Mouse (Mus musculus) testis, adult 2 months (tissue): ENCODE data around the gene Hand1. TPM values are rescaled to one million over a fixed set of nuclear protein-coding genes. Genes with fewer than 3 reads are reported as not detected.

Source experiments
- H3K27ac ChIP-seq: fragments of 200-500 bp; 2 replicates; pipeline ENCODE4 v1.5.1; 2012; ENCODE audit warnings: low read depth, low read length; ENCODE audit not compliant: control insufficient read depth, insufficient read depth
- H3K27me3 ChIP-seq: fragments of 200-500 bp; 2 replicates; pipeline ENCODE4 v1.6.1; 2012; ENCODE audit warnings: mild to moderate bottlenecking, low read length, moderate library complexity; ENCODE audit not compliant: control insufficient read depth, insufficient read depth
- H3K36me3 ChIP-seq: fragments of 200-500 bp; 2 replicates; pipeline ENCODE4 v1.6.1; 2012; ENCODE audit warnings: mild to moderate bottlenecking, low read length; ENCODE audit not compliant: control insufficient read depth, insufficient read depth
- H3K4me1 ChIP-seq: fragments of 200-500 bp; 2 replicates; pipeline ENCODE4 v1.6.1; 2012; ENCODE audit warnings: low read length; ENCODE audit not compliant: control insufficient read depth, insufficient read depth
- H3K4me3 ChIP-seq: fragments of 200-500 bp; 2 replicates; pipeline ENCODE4 v1.5.1; 2012; ENCODE audit warnings: low read depth, mild to moderate bottlenecking, low read length, moderate library complexity, mixed read lengths; ENCODE audit not compliant: control insufficient read depth
- CTCF ChIP-seq: fragments of 200-500 bp; IDR thresholded peaks from 2 replicates; pipeline ENCODE4 v1.5.1; 2012; ENCODE audit warnings: low read depth, mild to moderate bottlenecking, inconsistent platforms, low read length, moderate library complexity; ENCODE audit not compliant: control insufficient read depth, insufficient read depth, insufficient replicate concordance
- POLR2A ChIP-seq: fragments of 200-500 bp; IDR thresholded peaks from 2 replicates; pipeline ENCODE4 v1.6.1; 2012; ENCODE audit warnings: low read depth, mild to moderate bottlenecking, inconsistent platforms, low read length, moderate library complexity; ENCODE audit not compliant: control insufficient read depth
- polyA plus RNA-seq: library from polyadenylated mRNA; depleted of rRNA; stranded (reverse); fragments of >200 nt; gene quantifications from 2 replicates; pipeline ENCODE4 v1.2.3, GENCODE M21; 2012; rRNA removed

Hand1 gene
- polyA plus RNA-seq, 1 experiment: 0.15 TPM

DNA sequence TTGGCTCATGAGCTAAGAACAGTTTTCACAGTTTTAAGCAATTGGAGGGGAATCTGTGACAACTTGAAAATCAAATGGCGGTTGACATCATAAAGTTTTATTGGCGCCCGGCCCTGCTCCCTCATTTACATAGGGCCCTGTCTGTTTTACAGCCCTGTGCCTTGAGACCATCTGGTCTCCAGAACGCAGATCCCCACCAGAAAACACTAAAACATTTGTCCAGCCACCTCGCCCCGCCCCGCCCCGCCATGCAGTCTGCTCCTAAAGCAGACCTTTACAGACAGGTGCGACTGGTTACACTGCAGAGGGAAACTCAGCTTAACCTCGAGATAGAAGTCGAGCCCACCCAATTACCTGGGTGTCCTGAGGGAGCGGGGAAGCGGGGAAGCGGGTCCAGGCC lies 52.8 kb downstream of the Hand1 start:
- no peaks in the 10 kb centered on the region for H3K36me3 ChIP-seq
- no peaks in the 10 kb centered on the region for H3K27me3 ChIP-seq
- no peak overlapping the region for H3K4me3 ChIP-seq
- H3K4me1 ChIP-seq: no peaks in the 10 kb centered on the region; the same call in 1 of the 2 replicates
- TF ChIP-seq CTCF (no peak), POLR2A (no peak)
- H3K27ac ChIP-seq: no peak overlapping the region

Other genes with a start within 250 kb of the Hand1 start
- 21.2 and 25.9 TPM in 2 replicates for gene Galnt10, start 187.4 kb downstream of the Hand1 start, polyA plus RNA-seq
- gene Sap30l, start 31.2 kb downstream of the Hand1 start, polyA plus RNA-seq: 3.1 and 5.5 TPM in 2 replicates
- gene Larp1, start 176.2 kb upstream of the Hand1 start, polyA plus RNA-seq: 123 and 129 TPM in 2 replicates